Mouse (Mus musculus): ENCODE results near the gene Plekho2.

The Plekho2 gene

GRCm38 (mm10) chr9:65555001-65555405 is 24.8 kb downstream of the Plekho2 start:
- in situ Hi-C loops (cut with MboI), result no loop called here

GRCm38 (mm10) chr9:65552711-65553110 is 27.1 kb downstream of the Plekho2 start:
- in situ Hi-C loops (cut with MboI), result no loop called here

GRCm38 (mm10) chr9:65552141-65552540 is 27.7 kb downstream of the Plekho2 start:
- in situ Hi-C loops (cut with MboI), result no loop called here

GRCm38 (mm10) chr9:65551035-65551434 is 28.8 kb downstream of the Plekho2 start:
- in situ Hi-C loops (cut with MboI), result no loop called here

GRCm38 (mm10) chr9:65550079-65550831 is 29.6 kb downstream of the Plekho2 start:
- in situ Hi-C loops (cut with MboI), result no loop called here

- in situ Hi-C loops (cut with MboI), result no loop called here
Observed at GRCm38 (mm10) chr9:65549643-65550042, 30.2 kb downstream of the Plekho2 start.

- in situ Hi-C loops (cut with MboI), result no loop called here
Observed at GRCm38 (mm10) chr9:65549139-65549538, 30.7 kb downstream of the Plekho2 start.

GRCm38 (mm10) chr9:65548311-65548710 is 31.5 kb downstream of the Plekho2 start:
- in situ Hi-C loops (cut with MboI), result no loop called here

- in situ Hi-C loops (cut with MboI), result no loop called here
Observed at GRCm38 (mm10) chr9:65547844-65548243, 32.0 kb downstream of the Plekho2 start.

GRCm38 (mm10) chr9:65547111-65547510 is 32.7 kb downstream of the Plekho2 start:
- in situ Hi-C loops (cut with MboI), result no loop called here

GRCm38 (mm10) chr9:65546413-65546695 is 33.5 kb downstream of the Plekho2 start:
- in situ Hi-C loops (cut with MboI), result no loop called here

GRCm38 (mm10) chr9:65545635-65546412 is 34.0 kb downstream of the Plekho2 start:
- in situ Hi-C loops (cut with MboI), result no loop called here

GRCm38 (mm10) chr9:65542111-65542524 is 37.7 kb downstream of the Plekho2 start:
- in situ Hi-C loops (cut with MboI), result loop anchor here (5.0 kb wide), 1 partner anchor 35 kb away; no protein-coding TSS in a partner anchor

- in situ Hi-C loops (cut with MboI), result loop anchor here (5.0 kb wide), 1 partner anchor 36 kb away; no protein-coding TSS in a partner anchor
Observed at GRCm38 (mm10) chr9:65541126-65542068, 38.4 kb downstream of the Plekho2 start.

- in situ Hi-C loops (cut with MboI), result loop anchor here (5.0 kb wide), 1 partner anchor 38 kb away; no protein-coding TSS in a partner anchor
Observed at GRCm38 (mm10) chr9:65539697-65540096, 40.1 kb downstream of the Plekho2 start.

- in situ Hi-C loops (cut with MboI), result no loop called here
Observed at GRCm38 (mm10) chr9:65537901-65538630, 41.8 kb downstream of the Plekho2 start.

GRCm38 (mm10) chr9:65536491-65536890 is 43.3 kb downstream of the Plekho2 start:
- in situ Hi-C loops (cut with MboI), result no loop called here

GRCm38 (mm10) chr9:65535789-65536469 is 43.9 kb downstream of the Plekho2 start:
- in situ Hi-C loops (cut with MboI), result no loop called here

GRCm38 (mm10) chr9:65535191-65535722 is 44.6 kb downstream of the Plekho2 start:
- in situ Hi-C loops (cut with MboI), result no loop called here

GRCm38 (mm10) chr9:65534111-65534510 is 45.7 kb downstream of the Plekho2 start:
- in situ Hi-C loops (cut with MboI), result no loop called here

Data from mature B cell (primary cell).